Mouse (Mus musculus) thymus, adult 2 months (tissue): ENCODE results near the gene Ffar2.

ENCODE experiments used
- CTCF ChIP-seq: fragments of 200-500 bp; IDR thresholded peaks from 2 replicates; pipeline ENCODE4 v1.5.1; 2012; ENCODE audit warnings: mild to moderate bottlenecking, control low read depth, low read length, moderate library complexity, borderline replicate concordance; ENCODE audit not compliant: control insufficient read depth, poor library complexity, insufficient read depth; ENCODE audit errors: extremely low read depth
- POLR2A ChIP-seq: fragments of 200-500 bp; IDR thresholded peaks from 2 replicates; pipeline ENCODE4 v1.6.1; 2012; ENCODE audit warnings: mild to moderate bottlenecking, low read length, control low read depth, moderate library complexity; ENCODE audit not compliant: control insufficient read depth, poor library complexity, insufficient read depth; ENCODE audit errors: extremely low read depth

DNA sequence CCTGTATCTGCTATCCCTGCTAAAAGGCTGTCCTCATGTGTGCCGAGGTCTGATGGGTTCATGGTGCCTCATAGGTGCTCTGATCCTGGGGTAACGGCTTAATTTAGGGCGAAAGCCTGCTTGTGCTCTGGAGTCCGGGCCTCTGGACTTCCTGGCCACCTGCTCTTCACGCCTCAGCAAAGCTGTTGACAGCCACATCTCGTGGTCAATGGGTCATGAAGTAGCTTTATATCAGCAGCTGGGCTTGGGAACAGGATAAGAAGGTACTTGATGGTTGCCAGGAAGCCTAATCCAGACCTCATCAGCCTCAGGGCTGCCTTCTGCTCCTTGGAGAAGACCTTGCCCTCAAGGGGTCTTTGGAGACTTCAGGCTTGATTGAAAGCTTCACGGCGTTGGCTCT lies 39.8 kb upstream of the Ffar2 start:
- TF ChIP-seq CTCF (no peak), POLR2A (no peak)
